Mouse (Mus musculus) myocyte (in vitro differentiated cells): Measurements from ENCODE around the gene Abcc2.

Experiments used
- CEBPB ChIP-seq: IDR thresholded peaks from 2 replicates; pipeline ENCODE4 v1.6.1; 2011; ENCODE audit warnings: mild to moderate bottlenecking, moderate library complexity; ENCODE audit not compliant: poor library complexity, insufficient read depth, severe bottlenecking
- E2F4 ChIP-seq: IDR thresholded peaks from one replicate; pipeline ENCODE4 v1.6.1; 2011; ENCODE audit warnings: mild to moderate bottlenecking, control low read depth, moderate library complexity; ENCODE audit not compliant: insufficient read depth
- MAX ChIP-seq: IDR thresholded peaks from one replicate; pipeline ENCODE4 v1.6.1; 2011; ENCODE audit warnings: low read depth, mild to moderate bottlenecking, control low read depth
- MYOD1 ChIP-seq, 3 experiments: IDR thresholded peaks; one replicate each; pipeline ENCODE4 v1.6.1; 2011; ENCODE audit warnings: control low read depth in 2 of 3, low read depth in 2 of 3, mild to moderate bottlenecking in 2 of 3, moderate library complexity in 1 of 3; ENCODE audit not compliant: insufficient read length in 2 of 3, control insufficient read depth in 1 of 3
- MYOG ChIP-seq, 3 experiments: IDR thresholded peaks; one replicate each; pipeline ENCODE4 v1.6.1; 2011; ENCODE audit warnings: control low read depth in 2 of 3, low read depth in 2 of 3, mild to moderate bottlenecking in 2 of 3; ENCODE audit not compliant: insufficient read length in 2 of 3, control insufficient read depth in 1 of 3, insufficient read depth in 1 of 3
- POLR2A ChIP-seq: IDR thresholded peaks from one replicate; pipeline ENCODE4 v1.6.1; 2011; ENCODE audit warnings: low read depth, mild to moderate bottlenecking, control low read depth, moderate library complexity; ENCODE audit not compliant: insufficient read length
- POLR2AphosphoS2 ChIP-seq: IDR thresholded peaks from one replicate; pipeline ENCODE4 v1.6.1; 2011; ENCODE audit warnings: low read depth, control low read depth; ENCODE audit not compliant: insufficient read length
- SRF ChIP-seq: IDR thresholded peaks from one replicate; pipeline ENCODE4 v1.6.1; 2011; ENCODE audit warnings: low read depth; ENCODE audit not compliant: control insufficient read depth, insufficient read length
- TCF12 ChIP-seq: IDR thresholded peaks from one replicate; pipeline ENCODE4 v1.6.1; 2011; ENCODE audit warnings: mild to moderate bottlenecking, control low read depth; ENCODE audit not compliant: poor library complexity, insufficient read depth, severe bottlenecking
- TCF3 ChIP-seq: IDR thresholded peaks from one replicate; pipeline ENCODE4 v1.6.1; 2011; ENCODE audit warnings: low read depth, control low read depth; ENCODE audit not compliant: insufficient read length
- USF1 ChIP-seq: IDR thresholded peaks from one replicate; pipeline ENCODE4 v1.6.1; 2011; ENCODE audit warnings: low read depth, mild to moderate bottlenecking, control low read depth, moderate library complexity

DNA sequence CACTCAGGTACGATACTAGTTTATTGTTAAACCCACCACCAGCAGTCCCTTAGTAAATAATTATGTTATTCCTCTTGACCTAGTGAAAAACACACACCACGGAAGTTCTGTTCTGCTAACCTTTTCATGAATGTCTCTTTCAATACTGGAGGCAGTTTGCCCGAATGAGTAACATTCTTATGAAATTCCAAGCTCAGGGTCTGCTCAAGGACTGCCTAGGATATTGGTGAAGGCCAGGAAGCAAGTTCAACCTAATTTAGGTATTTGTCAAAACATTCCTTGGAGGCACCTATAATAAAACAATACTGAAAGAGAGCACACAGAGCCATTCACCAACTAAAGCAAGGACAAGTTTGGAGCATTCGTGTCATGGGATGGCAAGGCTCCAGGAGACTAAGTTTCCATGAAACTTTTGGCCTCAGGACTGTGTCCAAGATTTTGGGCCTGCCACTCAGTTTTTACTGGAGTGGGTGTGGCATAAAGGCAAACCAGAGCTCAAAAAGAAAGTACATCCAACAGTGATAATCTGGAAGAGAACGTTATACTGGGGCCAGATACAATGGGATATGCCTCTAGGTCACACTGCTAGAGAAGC, 12.5 kb upstream of the Abcc2 start:
- TF ChIP-seq POLR2AphosphoS2 (no peak), POLR2A (no peak), MYOG (IDR thresholded peaks at IDR 0.05; ENCODE audit: control insufficient read depth in 1 of 3, insufficient read depth in 1 of 3, insufficient read length in 2 of 3, low read depth in 2 of 3) (no peak), CEBPB (no peak), USF1 (no peak), TCF12 (no peak), E2F4 (no peak), MYOD1 (IDR thresholded peaks at IDR 0.05; ENCODE audit: control insufficient read depth in 1 of 3, insufficient read length in 2 of 3, low read depth in 2 of 3) (no peak), TCF3 (no peak), MAX (no peak), SRF (no peak)
